Mouse (Mus musculus) yolk sac, embryonic 10.5 days (tissue): Measurements from ENCODE around the gene Mtus2.

Experiments used
- DNase-seq: peaks from one replicate; pipeline ENCODE4 v3.0.0-alpha.2; 2017; ENCODE audit warnings: low spot score

Gene Mtus2

GRCm38 (mm10) chr5:148185898-148186297 lies 228.8 kb downstream of the Mtus2 start:
- no peak for DNase-seq

DNA sequence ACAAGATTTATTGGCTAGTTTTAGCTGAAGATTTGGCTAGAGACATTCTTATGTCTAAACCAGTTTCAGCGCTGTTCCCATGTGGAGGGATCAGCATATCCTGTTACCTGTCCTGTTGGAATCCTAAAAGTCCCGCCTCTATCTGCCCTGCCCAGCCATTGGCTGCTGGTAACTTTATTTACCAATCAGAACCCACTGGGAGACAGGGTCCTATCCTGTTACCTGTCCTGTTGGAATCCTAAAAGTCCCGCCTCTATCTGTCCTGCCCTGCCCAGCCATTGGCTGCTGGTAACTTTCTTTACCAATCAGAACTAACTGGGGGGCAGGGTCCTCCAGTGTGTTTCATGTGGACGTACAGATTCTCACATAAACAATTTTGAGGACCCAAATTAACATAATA lies 234.3 kb downstream of the Mtus2 start:
- no peak for DNase-seq

DNA sequence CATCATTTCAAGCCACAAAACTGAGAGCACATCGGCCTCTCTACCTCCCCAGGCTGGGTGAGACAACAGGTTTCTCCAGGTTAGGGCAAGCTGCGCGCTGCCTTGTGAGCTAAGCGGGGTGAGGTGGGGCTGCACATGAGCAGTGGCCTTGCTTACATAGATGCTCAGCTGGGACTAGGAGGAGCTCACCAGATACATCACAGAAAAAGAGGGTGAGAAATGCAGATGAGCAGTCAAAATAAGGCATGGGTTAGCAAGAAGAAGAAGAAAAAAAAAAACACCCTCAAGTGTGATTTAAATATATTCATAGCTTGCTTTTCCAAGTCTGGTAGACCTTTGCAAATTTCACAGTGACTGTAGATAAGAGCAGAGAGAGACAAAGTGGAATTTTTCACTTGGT lies 254.7 kb downstream of the Mtus2 start:
- no peak for DNase-seq

DNA sequence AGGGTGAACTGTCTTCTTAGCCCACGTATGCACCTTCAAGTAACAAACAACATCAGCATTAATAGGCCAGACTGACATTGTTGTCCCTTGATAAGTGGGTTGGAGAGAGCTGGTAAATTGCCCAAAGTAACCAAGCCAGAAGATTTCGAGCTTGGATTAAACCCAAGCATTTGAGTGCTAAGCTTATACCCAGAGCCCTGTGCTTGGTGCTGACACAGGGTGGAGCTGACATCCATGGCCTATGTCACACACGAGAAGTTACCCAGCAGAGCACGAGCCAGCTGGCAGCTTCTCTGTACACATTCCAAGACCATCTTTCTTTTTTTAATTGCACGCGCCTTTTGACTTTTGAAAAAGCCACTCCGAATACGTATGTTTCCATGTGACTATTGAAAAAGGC lies 259.7 kb downstream of the Mtus2 start:
- DNase-seq: no peak

- DNase-seq: no peak
Observed at GRCm38 (mm10) chr5:148222898-148223297, 265.8 kb downstream of the Mtus2 start.

GRCm38 (mm10) chr5:148224004-148224403 lies 266.9 kb downstream of the Mtus2 start:
- no peak for DNase-seq

DNA sequence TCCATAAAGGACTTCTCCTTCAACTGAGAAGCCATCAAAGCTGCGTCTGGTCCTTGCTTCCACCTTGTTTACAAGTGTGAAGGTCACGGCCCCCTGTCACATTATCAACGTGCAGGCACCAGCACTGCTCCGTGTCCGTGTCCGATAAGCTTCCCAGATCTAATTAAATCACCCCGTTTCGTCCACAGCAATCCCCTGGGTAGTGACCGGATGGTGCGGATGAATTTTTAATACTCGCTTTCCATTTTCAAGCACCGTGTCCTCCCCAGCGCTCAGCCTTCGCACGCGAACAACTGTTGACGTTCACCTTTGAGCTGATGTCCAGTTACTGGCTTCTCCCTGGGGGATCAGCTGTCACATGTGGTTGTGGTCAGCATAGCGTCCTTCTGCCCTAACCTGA lies 276.6 kb downstream of the Mtus2 start:
- no peak for DNase-seq

DNA sequence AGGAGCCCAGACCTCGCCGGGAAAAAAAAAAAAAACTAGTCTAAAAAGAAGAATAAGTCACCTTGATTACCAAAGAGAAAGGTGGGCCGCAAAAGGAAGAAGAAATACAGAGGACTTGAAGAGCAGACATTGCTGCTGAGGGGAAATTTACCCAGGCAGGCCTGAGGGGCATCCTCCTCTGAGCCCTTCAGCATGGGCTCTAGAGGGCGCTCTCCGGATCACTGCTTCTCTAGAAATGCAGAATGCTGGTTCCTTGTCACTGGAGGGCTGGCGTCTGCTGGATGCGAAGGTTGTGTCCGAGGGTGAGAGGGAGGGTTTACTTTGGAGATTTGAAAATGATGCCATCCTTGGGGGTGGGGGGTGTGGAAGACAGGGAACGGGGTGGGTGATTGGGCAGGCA lies 279.5 kb downstream of the Mtus2 start:
- no peak for DNase-seq

GRCm38 (mm10) chr5:148239067-148239466 lies 281.9 kb downstream of the Mtus2 start:
- DNase-seq: no peak

DNA sequence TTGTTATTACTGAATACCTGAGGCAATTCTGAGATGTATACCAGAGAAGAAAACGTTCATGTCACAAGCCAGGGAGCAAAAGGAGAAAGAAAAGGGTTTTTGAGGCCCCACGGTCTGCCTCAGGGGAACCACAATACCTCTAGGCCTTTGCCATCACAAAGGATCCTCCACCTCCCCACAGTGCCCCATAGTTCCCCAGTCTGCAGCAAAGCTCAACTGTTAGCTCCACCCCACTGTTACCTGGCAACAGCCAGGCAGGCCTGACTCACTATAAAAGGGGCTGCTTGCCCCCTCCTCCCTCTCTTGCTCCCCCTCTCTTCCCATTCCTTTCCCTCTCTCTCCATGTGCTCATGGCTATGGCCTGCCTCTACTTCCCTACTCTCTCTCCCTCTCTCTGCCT lies 282.6 kb downstream of the Mtus2 start:
- DNase-seq: no peak

- peak; percentile 31 for DNase-seq
Observed at GRCm38 (mm10) chr5:148241932-148242331, 284.8 kb downstream of the Mtus2 start.

- DNase-seq: no peak
Observed at GRCm38 (mm10) chr5:148244471-148244870, 287.4 kb downstream of the Mtus2 start.

DNA sequence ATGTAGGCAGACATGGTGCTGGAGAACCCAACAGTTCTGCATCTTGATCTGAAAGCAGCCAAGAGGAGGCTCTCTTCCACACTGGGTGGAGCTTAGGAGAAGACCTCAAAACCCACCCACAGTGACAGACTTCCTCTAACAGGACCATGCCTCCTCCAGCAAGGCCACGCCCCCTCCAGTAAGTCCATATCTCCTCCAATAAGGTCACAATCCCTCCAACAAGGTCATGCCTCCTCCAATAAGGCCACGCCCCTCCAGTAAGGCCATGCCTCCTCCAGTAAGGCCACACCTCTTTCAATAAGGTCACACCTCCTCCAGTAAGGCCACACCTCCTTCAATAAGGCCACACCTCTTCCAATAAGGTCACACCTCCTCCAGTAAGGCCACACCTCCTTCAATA lies 288.3 kb downstream of the Mtus2 start:
- no peak for DNase-seq

DNA sequence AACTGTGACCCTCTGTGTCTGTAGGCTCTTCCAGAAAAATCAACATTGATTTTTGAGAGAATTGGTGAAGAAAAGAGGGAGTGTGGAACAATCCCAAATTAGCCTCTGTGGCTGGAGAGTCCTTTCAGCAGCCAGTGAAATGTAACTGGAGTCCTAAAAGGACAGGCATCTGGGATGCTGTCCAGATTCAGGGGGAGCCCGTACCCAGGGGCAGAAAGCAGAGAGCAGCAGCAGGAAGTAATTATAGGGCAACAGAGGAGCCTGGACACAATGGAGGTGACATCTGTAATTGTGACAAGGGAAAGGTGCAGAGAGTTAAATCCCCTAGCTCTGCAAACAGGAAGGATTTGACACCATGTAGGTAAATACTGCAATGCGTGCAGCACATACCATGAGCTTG lies 291.1 kb downstream of the Mtus2 start:
- DNase-seq: no peak

GRCm38 (mm10) chr5:148251847-148252246 lies 294.7 kb downstream of the Mtus2 start:
- DNase-seq: no peak

- no peak for DNase-seq
Observed at GRCm38 (mm10) chr5:148262016-148262415, 304.9 kb downstream of the Mtus2 start.

DNA sequence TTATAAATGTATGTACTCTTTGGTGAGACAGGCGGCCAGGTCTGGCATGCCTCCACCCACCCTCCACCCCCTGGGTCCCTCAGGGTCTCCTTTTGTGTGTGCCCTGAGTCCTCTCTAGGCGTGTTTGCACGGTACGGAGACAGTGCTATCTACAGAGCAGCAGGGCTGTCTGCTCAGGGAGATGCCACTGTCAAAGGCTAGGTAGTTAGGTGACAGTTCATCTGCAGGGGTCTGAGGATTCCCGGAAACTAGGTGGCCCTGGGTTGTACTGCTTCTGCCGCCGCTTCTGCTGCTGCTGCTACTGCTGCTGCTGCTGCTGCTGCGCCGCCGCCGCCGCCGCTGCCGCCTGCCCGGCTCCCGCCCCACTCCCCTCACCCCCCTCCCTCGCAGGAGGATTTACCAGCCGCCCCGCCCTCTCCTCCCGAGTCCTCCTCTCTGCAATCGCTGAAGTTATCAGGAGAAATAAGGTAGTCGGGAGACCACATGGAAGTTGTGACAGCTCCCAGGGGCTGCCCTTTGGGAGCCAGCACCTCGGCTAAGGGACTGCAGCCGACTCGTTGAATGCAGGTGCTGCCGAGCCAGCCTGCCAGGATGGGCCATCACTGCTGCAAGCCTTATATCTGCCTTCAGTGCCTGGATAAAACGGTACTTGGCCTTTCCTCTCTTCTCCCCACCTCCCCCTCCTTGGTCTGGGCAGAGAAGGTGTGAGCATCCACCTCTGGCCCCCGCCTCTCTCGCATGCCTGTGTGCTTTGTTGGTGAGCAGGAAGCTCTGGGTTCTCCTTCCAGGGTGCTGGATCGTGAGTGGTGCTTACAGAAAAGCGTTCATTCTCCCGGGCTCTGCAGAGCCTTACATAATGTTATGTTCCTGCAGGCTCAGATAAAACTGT lies 307.9 kb downstream of the Mtus2 start:
- peak; percentile 63 for DNase-seq

GRCm38 (mm10) chr5:148266841-148267240 lies 309.7 kb downstream of the Mtus2 start:
- DNase-seq: no peak

DNA sequence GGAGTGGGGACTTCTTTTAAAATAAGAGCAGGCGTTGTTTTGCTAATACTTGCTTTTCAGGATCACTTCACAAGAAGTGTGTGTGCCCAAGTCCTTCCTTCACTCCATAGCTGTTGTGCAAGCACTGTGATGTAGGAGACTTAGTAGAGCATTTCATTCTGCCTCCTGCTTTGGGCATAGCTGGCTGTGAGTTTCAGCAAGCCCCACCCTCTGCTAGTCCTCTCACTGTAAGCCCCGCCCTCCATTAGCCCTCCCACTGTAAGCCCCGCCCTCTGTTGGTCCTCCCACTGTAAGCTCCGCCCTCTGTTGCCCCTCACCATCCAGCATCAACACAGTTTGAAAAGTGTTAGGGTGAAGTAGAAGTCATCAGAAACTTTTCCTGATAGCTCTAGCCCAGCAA lies 310.3 kb downstream of the Mtus2 start:
- DNase-seq: no peak

DNA sequence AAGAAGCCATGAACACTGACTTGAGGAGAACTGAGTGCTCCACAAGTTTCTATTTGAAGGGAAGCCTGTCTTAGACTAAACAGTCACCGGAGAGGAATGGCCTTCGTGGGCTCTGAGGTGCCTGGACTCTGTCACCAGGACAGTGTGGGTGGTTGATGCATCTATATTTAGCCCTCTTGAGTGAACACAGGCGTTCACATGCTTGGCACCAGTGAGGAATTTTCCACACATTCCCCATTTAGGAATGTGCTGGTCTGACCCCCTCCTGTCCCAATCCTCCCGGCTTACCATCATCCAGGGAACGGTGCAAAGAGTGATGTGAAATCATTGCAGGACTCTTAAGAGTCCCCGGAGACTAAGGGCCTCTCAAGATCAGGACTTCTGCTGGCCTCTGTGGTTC lies 314.9 kb downstream of the Mtus2 start:
- peak; percentile 30 for DNase-seq

- DNase-seq: no peak
Observed at GRCm38 (mm10) chr5:148272771-148273170, 315.7 kb downstream of the Mtus2 start.

DNA sequence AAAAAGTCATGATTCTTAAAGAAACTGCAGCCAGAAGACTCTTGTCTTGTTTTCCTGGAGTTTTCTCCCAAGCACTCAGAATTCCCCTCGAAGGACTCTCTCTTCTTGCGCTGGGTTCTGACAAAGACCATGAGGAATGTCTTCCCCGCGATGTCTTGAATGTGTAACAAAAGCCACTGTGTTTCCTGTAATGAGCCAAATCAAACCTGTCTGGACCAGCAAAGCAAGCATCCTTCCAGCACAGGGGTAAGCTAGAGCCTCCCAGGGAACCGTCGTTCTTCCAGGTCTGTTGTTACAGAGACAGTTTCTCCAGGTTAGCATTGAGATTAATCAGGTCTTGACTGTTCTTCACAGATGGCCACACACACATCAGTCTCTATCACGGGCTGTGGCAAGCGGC lies 321.1 kb downstream of the Mtus2 start:
- no peak for DNase-seq

GRCm38 (mm10) chr5:148280321-148280720 lies 323.2 kb downstream of the Mtus2 start:
- no peak for DNase-seq

DNA sequence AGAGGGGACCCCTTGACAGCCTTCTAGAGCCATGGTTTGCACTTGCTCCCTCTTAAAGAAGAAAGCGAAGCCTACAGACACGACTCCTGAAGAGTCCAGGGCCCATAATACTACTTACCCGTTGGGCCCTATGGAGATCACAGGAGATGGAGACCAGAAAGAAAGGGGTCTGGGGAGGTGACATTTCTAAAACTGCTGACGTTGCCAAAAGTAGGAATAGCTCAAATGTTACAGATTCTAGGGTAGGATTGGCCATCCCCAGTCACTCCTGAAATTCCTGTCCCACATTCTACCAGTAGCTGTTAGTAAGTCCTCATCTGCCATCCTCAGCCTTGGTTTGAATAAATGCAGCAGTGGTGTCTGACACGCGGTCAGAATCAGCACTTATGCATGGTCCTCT lies 325.0 kb downstream of the Mtus2 start:
- no peak for DNase-seq
